Mouse (Mus musculus) megakaryocyte, adult 5-6 weeks (primary cell): ENCODE measurements around the gene Pum1. TPM values are rescaled to one million over a fixed set of nuclear protein-coding genes. Genes with fewer than 3 reads are reported as not detected.
"Not testable (repeated sequence)": the region's sequence is repeated elsewhere in the genome, so short reads cannot be mapped to it uniquely, and the experiment has no call there.

Experiments
- ATAC-seq: 2 replicates; pipeline ENCODE4 v1.8.0; 2016; ENCODE audit warnings: mild to moderate bottlenecking, inconsistent platforms; ENCODE audit not compliant: poor library complexity, severe bottlenecking
- total RNA-seq, 2 experiments: library from RNA; stranded (forward) in 1 of 2; stranded (reverse) in 1 of 2; fragments of 153-499, 151-499 nt in 1 of 2; fragments of 221-1000, 200-1000 nt in 1 of 2; gene quantifications; 2 replicates each; pipeline versions ENCODE4 v1.2.3 to v1.2.4; 2015 to 2017

Gene Pum1
- total RNA-seq (2015) (37.2 and 37.5 TPM in 2 replicates), total RNA-seq (2017) (31.4 and 32.1 TPM in 2 replicates)

DNA sequence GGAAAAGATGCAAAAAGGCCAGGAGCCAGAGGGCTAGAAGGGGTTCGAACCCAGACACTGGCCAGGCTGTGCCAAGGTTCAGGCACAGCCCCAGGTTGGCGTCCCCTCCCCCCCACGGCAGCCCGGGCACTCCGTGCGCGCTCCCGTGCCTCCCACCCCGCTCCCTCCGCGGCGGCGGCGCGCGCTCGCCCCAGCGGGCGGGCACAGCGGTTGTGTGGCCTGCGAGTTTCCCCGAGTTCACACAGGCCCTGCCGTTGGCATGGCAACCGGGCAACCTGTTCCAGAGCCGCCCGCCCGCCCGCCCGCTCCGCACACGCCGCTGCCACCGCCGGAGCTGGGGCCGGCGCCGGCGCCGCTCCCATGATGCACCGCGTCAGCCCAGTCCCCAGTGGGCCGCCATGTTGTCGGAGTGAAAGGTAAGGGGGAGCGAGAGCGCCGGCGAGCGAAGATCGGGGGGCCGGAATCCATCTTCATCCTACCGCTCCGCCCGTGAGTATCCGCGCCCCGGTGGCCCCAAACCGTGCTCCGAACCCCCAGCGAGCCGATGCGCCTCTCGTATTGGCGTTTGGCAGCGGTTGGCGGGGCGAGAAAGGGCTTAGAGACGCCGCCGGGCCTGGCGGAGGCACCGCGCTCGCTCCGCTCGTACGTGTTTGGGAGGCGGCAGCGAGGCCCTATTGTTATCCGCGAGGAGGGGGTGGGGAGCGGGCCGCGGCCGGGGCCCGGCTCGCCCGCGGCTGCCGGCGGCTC lies at the start of gene Pum1:
Pum1 (plus strand) TSS at position 343 of the 747 bp plus-strand sequence.
- ATAC-seq: peak; percentile 95

DNA sequence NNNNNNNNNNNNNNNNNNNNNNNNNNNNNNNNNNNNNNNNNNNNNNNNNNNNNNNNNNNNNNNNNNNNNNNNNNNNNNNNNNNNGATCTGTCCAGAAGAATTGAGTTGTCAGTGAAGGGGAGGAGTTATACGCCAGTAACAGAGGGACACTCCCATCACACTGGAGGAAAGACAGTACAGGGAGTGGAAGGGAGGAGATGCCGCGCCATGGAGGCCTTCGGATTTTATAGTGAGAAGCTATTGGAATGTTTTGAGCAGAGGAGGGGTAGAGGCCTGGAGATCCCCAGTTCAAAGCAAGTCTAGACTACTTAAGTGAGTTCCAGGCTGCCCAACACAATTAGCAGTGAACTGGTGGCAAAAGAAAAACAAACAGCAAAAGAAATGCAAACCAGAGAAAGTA lies 33.7 kb upstream of the Pum1 start:
- no peak for ATAC-seq

DNA sequence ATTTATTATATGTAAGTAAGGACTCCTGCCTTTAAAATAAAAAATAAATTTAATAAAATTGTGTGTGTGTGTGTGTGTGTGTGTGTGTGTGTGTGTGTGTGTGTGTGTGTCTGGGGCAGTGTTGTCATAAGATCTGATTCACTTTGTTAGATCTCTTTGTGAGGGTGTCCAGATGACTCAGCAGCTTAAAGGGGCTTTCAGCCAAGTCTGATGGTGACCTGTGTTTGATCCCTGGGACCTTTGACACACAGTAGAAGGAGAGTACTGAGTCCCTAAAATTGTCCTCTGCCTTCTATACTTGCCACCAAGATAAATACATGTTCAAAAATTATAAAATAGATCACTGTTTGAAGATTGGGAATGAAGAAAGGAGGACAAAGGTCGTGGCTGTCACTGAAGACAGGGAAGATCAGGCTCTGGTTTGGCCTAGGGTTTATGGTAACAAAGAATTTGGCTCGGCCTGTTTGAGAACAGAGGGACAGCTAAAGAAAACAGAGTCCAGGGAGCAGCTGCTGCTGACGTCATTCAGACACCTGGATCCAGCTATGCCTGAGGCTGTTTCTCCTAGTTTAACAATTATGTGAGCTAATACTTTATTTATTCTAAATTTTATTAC lies 32.8 kb upstream of the Pum1 start:
- ATAC-seq: no peak

DNA sequence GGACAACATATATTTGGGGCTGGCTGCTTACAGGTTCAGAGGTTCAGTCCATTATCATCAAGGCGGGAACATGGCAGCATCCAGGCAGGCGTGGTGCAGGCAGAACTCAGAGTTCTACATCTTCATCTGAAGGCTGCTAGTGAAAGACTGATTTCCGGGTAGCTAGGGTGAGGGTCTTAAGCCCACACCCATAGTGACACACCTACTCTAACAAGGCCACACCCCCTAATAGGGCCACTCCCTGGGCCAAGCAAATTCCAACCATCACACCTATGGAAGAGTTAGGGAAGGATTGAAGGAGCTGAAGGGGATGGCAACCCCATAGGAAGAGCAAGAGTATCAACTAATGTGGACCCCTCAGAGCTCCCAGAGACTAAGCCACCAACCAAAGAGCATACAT lies 28.0 kb upstream of the Pum1 start:
- ATAC-seq: not testable (repeated sequence)

DNA sequence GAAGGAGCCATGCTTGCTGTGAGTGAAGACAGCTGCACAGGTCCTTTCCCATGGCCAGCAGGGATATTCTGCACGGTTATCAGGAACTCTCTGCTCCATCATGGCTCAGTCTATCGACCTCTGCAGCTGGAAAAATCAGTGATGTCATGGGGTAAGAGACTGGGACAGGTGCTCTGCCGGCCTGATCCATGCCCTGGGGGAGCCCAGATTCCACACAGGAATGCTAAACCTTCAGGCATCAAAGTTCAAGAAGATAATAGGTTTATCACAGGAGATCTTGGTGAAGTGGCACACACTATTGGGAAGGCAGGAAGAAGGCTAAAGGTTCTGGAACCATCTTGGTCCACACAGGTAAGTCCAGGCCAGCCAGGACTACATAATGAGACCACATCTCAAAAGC lies 26.4 kb upstream of the Pum1 start:
- ATAC-seq: no peak

DNA sequence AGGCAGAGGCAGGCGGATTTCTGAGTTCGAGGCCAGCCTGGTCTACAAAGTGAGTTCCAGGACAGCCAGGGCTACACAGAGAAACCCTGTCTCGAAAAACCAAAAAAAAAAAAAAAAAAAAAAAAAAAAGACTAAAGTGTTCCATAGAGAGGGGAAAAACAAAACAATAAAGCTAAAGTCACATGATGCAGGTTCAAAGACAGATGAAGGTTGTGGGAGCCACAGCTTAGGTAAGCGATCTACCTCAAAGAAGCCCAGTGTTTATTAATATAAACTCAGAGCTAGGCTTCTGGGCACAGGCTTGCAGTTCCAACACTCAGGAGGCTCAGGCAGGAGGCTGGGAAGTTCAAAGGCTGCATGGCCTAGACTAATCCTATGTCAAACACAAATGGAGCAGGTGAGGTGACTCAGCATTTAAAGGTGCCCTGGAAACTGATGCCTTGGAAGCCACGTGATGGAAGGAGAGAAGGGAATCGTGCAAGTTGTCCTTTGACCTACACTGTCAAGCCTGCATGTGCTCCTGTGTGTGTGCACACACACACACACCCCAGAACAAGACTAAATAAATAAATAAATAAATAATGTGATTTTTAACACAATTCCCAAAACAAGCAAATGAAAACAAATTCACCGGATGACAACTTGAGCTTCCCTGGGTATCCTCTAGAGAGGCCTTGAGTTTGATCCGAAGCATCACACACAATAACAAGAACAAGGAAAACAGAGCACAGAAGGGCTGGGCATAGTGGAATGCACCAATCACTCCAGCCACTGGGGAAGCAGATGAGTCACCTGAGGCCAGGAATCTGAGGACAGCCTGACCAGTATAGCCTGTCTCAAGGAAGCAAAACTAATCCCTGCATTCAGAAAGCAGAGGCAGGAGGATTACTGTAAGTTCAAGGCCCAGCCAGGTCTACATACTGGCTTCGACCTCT lies 25.4 kb upstream of the Pum1 start:
- no peak for ATAC-seq

DNA sequence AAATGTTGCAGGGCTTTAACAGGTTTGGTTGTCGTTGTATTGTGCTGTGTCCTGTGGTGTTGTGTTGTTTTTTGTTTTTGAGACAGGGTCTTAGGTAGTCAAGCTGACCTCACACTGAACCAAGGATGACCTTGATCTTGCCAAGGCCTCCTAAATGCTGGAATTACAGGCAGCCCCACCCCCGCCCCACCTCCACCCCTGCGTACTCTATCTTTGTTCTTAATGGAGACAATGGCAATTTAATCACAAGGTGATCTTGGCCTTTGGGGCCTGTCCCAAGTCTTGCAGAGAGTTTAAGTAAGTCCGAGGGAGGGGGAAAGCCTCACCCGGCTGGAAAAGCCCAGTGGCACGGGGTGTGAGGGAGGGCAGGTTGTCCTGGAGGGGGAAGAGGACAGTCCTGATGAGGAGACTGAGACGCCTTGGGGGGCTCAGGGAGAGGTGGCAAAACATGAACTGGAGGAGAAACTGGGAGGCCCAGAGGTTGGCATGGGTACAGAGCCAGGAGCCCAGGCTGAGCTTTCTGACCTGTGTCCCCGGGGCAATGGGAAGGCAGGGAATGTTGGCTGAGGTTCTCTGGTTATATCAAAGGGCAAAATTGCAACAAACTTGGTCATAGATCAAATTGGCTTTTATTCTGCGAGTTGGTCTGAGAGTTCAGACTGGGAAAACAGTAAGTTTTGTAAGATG lies 22.9 kb upstream of the Pum1 start:
- no peak for ATAC-seq

DNA sequence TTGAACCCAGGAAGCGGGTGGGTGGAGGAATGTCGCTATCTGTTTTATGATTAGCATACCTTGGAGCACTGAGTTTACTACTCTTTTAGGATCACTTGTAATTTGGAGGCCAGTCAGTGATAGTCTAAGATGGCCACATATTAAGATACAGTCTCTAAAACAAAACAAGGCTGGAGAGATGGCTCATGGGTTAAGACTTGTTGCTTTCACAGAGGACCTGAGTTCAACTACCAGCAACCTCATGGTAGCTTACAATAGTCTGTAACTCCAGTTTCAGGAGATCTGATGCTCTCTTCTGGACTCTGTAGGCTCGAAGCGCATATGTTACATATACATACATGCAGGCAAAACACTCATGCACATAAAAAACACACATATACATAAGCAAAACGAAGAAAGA lies 20.7 kb upstream of the Pum1 start:
- ATAC-seq: no peak

DNA sequence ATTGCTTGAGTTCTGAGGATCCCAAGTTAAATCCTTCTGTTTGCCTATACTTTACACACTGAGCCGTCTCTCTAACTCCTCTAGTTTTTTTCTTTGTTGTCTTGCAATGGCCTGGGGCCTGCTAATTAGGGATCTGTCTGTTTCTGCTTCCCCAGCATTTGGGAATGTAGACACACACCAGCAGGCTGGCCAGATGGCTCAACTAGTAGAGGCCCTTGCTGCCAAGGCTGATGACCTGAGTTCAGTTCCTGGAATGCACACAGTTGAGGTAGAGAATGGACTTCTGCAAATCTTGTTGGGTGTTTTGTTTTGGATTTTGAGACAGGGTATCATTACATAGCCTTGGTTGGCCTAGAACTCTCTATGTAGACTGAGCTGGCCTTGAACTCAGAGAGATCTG lies 17.7 kb upstream of the Pum1 start:
- no peak for ATAC-seq

DNA sequence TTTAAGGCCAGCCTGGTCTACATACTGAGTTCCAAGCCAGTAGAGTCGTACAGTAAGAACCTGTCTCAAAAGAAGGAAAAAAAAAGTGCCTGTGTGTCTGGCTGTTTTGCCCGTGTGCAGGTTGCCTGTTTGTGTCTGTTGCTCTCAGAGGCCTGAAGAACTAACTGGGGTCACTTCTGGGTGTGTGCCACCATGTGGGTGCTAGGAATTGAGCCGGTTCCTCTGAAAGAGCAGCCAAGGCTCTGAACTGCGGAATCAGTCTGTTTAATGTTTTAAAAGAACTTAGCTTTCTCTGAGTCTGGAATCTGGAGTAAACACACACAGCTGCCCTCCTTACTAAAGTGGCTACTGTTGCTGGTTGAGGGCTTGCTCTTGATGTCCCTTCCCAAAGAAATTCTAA lies 11.8 kb upstream of the Pum1 start:
- no peak for ATAC-seq

DNA sequence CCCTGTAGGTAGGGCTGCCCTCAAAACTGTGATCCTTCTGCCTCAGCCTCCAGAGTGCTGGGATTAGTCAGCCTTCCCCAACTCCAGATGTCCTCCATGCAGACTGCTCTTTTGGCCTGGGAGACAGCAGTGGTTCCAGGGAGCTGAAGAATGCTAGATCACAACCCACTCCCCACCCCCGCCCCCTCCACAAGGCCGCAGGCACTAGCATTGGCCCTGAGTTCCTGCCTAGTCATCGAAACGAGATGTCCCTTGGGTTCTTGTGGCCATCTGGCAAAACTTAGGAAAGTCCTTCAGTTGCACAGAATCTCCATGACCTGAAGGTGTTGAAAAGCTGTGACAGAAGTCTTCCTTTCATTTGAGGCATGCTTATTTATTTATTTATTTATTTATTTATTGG lies 10.6 kb upstream of the Pum1 start:
- ATAC-seq: no peak

DNA sequence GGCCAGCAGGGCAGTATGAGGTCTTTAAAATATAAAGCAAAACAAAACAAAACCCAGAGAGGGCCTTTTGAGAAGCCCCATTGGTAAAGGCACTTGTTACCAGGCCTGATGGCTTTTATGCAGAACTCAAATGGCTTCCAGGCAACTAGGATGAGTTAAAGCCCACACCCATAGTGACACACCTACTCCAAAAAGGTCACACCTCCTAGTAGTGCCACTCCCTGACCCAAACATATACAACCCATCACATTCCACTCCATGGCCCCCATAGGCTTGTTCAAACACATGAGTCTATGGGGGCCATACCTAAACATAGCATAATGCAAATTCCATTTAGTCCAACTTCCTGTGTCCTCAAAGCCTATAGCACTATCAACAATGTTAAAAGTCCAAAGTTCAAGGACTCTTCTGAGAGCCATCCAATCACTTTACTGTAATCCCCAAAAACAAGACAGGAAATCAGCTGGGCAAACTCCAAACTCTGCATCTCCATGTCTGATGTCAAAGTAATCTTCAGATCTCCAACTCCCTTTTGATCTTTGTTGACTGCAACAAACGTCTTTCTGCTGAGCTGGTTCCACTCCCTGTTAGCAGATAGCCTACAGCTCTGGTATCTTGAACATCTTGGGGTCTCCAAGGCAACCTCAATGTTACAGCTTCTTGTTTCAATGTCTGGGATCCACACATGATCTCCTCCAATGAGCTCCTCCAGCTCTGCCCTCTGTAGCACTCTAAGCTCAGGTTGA lies 5.1 kb upstream of the Pum1 start:
- ATAC-seq: no peak

DNA sequence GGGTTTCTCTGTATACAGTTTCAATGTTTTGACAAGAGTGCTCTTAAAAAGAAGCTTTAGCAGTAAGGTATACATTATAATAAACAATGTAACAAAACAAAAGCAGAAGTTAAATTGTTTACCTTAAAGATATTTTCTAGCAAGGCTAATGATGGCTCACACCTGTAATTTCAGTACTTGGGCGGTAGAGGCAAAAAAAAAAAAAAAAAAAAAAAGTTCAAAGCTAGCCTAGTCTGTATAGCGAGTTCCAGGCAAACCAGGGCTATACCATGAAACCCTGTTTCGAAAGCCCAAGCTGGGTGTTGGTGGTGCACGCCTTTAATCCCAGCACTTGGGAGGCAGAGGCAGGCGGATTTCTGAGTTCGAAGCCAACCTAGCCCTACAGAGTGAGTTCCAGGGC lies 3.7 kb upstream of the Pum1 start:
- no peak for ATAC-seq

DNA sequence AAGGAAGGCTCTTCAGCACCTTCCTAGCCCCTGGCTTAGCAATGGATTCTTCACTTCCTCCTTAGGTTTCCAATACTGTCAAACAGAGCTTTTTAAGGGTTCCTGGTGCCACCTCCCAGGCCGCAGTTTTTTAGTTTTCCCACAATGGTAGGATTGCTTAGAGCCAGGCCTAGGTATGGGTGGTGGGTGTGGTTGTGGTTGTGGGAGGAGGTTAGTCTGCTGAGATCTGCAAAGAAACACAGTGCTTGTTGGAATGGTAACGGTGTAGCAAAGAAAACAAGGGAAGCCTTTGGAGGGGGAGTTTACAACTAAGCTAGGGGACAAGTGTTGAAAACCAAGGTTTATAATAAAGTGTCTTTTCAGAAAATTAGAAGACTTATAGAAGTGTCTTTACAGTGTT lies 3.0 kb upstream of the Pum1 start:
- ATAC-seq: no peak

DNA sequence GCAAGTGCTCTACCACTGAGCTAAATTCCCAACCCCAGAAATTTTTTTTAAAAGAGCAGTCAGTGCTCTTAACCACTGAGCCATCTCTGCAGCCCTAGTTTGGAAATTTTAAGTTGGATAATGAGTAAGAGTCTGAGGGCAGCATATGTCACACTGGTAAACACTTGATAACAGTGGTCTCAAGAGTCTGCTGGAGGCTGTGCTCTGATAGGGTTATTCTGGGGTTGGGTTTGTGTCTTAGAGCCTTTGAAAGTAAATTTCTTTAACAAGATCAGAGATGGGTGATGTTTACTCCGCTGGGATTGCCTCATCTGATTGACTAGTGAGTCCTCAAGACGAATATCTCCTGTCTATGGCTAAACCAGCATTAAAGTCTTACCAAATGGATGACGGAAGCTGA lies 2.0 kb upstream of the Pum1 start:
- no peak for ATAC-seq

DNA sequence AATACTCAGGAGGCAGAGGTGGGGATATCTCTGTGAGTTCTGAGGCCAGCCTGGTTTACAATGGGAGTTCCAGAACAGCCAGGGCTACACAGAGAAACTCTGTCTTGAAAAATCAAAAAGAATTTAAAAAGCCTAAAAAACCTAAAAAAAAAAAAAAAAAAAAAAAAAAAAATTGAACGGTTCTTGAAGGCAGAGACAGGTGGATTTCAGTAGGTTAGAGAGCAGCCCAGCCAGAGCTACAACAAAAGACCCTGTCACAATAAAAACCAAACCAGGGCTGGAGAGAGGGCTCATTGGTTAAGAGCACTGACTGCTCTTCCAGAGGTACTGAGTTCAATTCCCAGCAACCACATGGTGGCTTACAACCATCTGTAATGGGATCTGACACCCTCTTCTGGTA lies 816 bp upstream of the Pum1 start:
- not testable (repeated sequence) for ATAC-seq

DNA sequence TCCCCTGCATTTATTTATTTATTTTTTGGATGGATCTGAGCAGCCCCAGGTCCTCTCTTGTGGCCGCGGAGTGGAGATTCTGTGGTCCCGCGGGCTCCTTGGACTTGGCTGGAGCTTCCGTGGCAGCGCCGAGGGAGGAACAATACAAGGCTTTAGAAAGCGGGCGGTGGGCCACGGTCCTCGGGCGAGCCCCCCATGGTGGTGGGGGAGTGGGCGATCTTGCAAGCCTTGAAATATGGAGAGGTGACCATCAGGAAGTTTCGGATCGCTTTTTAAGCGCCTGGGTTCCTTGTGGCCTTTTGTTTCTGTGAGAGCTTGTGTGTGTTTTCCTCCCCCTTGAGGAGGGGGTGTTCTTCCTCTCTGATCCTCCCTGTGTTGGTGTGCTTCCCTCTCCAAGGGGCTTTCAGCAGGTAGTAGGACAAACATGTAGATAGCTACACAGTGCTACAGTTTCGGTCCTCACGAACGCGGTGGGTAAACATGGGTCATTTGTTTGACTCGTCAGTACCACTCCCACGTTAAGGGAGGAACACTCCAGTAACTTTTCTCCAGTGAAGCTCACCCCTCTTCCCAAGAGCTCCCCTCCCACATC lies 785 bp downstream of the Pum1 start:
- peak; percentile 20 for ATAC-seq

DNA sequence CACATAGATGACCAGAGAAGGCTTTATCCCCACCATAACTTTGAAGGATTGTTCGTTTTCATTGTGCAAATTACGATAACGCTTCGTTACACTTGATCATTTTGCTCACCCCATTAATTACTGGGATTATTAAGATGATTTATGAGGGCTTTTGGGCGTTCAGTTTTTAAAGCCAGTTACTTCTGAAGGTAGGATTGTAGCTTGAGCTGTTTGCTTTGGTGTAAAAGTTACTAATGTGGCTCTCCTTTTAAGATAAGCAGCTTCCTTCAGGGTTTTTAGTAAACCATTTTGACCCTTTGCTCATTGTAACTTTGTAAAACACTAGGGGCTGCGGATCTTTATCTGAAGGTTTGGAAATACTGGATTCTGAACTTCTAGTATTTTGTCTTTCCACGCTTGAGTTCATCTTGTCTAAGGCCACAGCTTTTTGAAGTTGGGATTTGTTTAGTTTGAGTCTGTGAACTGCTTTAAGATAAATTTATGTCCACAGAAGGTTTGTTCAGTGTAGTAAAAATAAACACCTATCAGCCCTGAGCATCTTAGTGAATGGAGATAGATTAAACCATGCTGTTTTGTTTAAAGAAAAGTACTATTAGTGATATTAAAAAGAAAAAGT lies 1.4 kb downstream of the Pum1 start:
- ATAC-seq: no peak

DNA sequence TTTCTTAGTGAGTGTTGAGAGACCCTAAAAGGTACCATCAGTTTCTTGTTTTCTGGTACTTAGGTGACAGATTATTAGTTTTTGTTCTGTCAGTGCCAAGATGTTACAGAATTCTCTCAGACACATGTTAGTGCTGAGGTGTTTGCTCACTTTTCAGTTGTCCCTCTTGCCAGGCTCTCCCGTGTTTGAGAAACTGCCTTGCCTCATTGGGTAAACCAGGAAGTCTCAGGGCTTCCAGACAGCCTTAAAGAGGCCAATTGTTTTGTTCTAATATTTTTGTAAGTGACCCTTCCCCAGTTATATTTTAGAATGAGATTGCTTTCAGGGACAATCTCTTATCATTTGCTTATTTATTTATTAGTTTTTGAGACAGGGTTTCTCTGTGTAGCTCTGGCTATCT lies 2.1 kb downstream of the Pum1 start:
- no peak for ATAC-seq

DNA sequence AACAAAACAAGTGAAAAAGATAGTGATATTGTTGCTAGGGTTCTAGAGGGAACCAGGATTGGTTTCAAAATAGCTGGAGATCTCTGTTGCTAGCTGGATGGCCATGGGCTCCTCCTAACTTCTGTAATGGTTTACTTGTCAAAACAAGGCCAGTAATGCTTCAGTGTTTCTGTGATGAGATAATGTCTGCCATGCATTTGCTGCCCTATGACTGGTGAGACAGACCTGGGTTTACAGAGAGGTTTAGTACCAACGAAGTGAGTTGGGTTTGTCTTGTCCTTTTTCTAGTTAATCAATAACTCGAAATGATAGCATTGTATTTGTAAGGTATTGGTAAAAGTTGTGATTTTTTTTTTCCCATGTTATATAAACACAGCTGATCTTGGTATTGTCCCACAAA lies 4.6 kb downstream of the Pum1 start:
- ATAC-seq: no peak
